Mouse (Mus musculus) G1E (cell line): ENCODE results near the gene Prmt1.

ENCODE experiments used
- CTCF ChIP-seq: IDR thresholded peaks from 2 replicates; pipeline ENCODE4 v1.5.1; 2012; ENCODE audit warnings: low read depth, low read length, inconsistent platforms, mixed read lengths
- GATA1 ChIP-seq: IDR thresholded peaks from 2 replicates; pipeline ENCODE4 v1.6.1; 2012; ENCODE audit warnings: borderline replicate concordance, low read length, inconsistent platforms, mixed read lengths
- GATA2 ChIP-seq: IDR thresholded peaks from 2 replicates; pipeline ENCODE4 v1.6.1; 2012; ENCODE audit warnings: low read depth, low read length, inconsistent platforms, borderline replicate concordance
- POLR2AphosphoS5 ChIP-seq: IDR thresholded peaks from 2 replicates; pipeline ENCODE4 v1.6.1; 2012; ENCODE audit warnings: low read depth, low read length, inconsistent platforms; ENCODE audit not compliant: insufficient replicate concordance

DNA sequence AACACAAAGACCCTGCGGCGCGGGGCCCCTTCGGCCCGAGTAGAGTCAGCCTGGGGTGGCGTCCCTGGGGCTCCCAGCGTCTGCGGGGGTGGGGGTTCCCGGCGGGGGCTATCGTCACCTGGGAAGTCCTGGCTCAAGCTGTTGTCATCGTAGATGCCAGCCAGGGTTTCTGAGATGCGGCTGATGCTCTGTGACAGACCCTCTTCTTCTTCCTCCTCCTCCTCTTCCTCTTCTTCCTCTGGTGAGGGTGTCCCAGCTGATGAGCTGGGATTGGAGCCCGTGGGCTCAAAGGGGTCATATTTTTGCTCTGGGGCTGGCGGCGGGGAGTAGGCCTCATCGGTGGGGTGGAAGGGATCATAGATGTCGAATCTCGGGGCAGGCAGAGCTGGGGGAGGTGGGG, 22.0 kb upstream of the Prmt1 start:
- TF ChIP-seq CTCF (no peak), POLR2AphosphoS5 (no peak), GATA2 (no peak), GATA1 (no peak)
